Mouse (Mus musculus) sigmoid colon, adult 10 weeks (tissue): ENCODE measurements around the gene Pdzk1. TPM values are rescaled to one million over a fixed set of nuclear protein-coding genes. Genes with fewer than 3 reads are reported as not detected.

Experiments
- polyA plus RNA-seq: library from polyadenylated mRNA; stranded (reverse); fragments of 350-450 nt; fragmentation: Illumina TruSeq; extraction: RNeasy Lipid Tissue Mini Kit (QIAGEN cat#74804); gene quantifications from one replicate; pipeline ENCODE4 v1.2.3, GENCODE M21; 2014; ENCODE audit warnings: low read depth, low replicate concordance

The Pdzk1 gene
- not detected for polyA plus RNA-seq

DNA sequence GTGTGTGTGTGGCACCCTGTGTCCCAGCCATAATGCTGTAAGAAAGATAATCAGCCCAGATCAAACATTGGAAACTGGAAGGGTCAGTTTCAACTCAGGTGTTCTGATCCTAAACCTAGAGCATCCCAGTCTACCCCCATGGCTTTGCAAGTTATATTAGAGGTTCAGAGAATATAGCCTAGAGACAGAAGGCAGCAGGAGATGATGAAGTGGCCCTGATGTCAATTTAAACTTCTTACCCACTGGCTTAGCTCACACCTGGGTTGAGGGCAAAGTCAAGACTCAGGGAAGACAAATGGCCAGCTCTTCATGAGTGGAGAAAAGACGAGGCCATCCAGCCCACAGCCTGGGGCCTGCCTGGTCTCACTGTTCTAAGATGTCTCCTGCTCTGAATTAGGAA is at the start of gene Pdzk1, which contains the start of gene Cd160:
Gene Pdzk1, plus strand, starts transcription at position 301 of the 400 bp plus-strand sequence.
Gene Cd160, minus strand, starts transcription at position 368 of the 400 bp plus-strand sequence.

DNA sequence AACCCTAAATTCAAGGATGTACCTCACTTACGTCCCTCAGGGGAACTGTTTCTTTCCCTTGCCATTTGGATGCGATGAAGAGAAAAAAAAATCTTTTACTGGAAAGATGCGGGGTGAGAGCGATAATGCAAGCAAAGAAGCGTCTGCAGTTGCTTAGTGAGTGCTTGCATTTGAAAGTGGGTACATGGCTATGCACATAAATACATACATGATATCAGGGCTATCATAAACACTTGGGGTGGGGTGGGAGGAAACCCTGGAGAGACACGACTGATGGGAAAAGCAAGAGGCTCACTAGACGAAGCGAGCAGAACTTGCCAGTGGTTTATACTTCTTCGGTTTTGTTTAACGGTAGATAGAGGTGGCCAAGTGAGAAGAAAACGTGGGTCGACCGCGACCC is 75.3 kb downstream of the Pdzk1 start, which contains the start of gene Gja5:
Gene Gja5, plus strand, starts transcription at position 301 of the 400 bp plus-strand sequence.

DNA sequence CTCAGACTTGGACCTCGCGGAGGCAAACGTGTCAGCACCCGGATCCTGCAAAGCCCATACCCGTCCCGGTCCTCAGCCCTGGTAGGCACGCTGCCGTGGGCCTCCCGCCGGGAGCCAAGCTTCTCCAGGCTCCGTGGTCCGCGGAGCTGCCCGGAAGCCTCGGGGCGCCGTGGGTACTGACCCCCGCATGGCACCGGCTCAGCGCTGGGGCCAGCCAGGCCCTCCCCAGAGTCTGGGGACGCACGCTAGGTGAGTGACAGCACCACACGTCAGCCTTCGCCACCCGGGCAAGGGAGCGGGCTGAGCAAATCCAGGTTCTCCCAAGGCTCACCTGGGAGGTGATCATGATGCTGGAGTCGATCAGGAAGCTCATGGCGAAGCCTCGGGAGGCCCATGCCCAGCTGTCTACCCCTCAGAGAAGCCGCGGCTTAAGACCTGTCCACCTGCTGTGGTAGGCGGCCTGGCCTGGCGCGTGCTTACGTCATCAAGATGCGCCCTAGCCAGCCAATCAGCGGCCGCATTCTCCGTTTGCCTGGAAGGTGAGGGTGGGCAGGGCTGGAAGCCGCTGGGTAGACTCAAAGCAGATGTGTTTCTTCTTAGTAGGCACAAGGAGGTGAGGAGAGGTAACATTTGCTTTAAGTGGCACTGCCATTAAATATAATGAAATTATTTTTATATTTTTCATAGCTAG is 75.9 kb downstream of the Pdzk1 start, which contains the start of gene Gpr89:
Gene Gpr89, minus strand, starts transcription at position 496 of the 691 bp plus-strand sequence.

Other genes starting within 250 kb of the Pdzk1 start
- gene Polr3gl, start 235.1 kb upstream of the Pdzk1 start, polyA plus RNA-seq, result 65.4 TPM
- gene Ankrd34a, start 232.6 kb upstream of the Pdzk1 start, polyA plus RNA-seq, result not detected
- gene Lix1l, start 228.1 kb upstream of the Pdzk1 start, polyA plus RNA-seq, result 15.5 TPM
- 30.9 TPM for gene Rbm8a, start 199.4 kb upstream of the Pdzk1 start, polyA plus RNA-seq
- gene Pex11b, start 193.9 kb upstream of the Pdzk1 start, polyA plus RNA-seq, result 13.1 TPM
- gene Gm42957, start 193.8 kb upstream of the Pdzk1 start, polyA plus RNA-seq, result 0.13 TPM
- 0.28 TPM for gene Itga10, start 183.7 kb upstream of the Pdzk1 start, polyA plus RNA-seq
- gene Ankrd35, start 159.2 kb upstream of the Pdzk1 start, polyA plus RNA-seq, result 0.47 TPM
- 4.9 TPM for gene Pias3, start 132.9 kb upstream of the Pdzk1 start, polyA plus RNA-seq
- gene Nudt17, start 120.7 kb upstream of the Pdzk1 start, polyA plus RNA-seq, result not detected
- 28.5 TPM for gene Polr3c, start 101.7 kb upstream of the Pdzk1 start, polyA plus RNA-seq
- 137 TPM for gene Rnf115, start 101.6 kb upstream of the Pdzk1 start, polyA plus RNA-seq
- 0.63 TPM for gene Cd160, start 67 bp downstream of the Pdzk1 start, polyA plus RNA-seq
- 0.98 TPM for gene Gja5, start 75.4 kb downstream of the Pdzk1 start, polyA plus RNA-seq
- gene Gpr89, start 76.1 kb downstream of the Pdzk1 start, polyA plus RNA-seq, result 28.0 TPM
- gene Gja8, start 96.7 kb downstream of the Pdzk1 start, polyA plus RNA-seq, result not detected